Mouse (Mus musculus): ENCODE data around the gene Pnma5. TPM values are rescaled to one million over a fixed set of nuclear protein-coding genes. Genes with fewer than 3 reads are reported as not detected.

The Pnma5 gene
- polyA plus RNA-seq, 1 experiment from 2014 or later: 0.11 TPM

MicroRNAs within 50 kb of the gene (microRNA counts, 519-probe panel; counts per million panel counts)
- not detected for microRNA mmu-miR-2137

Small RNAs within 50 kb of the gene (microRNA-seq; reads per million reads assigned to microRNA genes)
- gene Mir2137: 1.0 reads per million

Other genes starting within 250 kb of the Pnma5 start
- gene Gabrq, start 211.9 kb downstream of the Pnma5 start, polyA plus RNA-seq (2016; fragmentation: Nextera tagmentation; extraction: Ambion mirVana): 0.05 TPM in 1 of 2 replicates, not detected in the other
- gene Cetn2, start 118.7 kb downstream of the Pnma5 start, polyA plus RNA-seq (2016; fragmentation: Nextera tagmentation; extraction: Ambion mirVana): 54.8 and 60.5 TPM in 2 replicates
- gene Nsdhl, start 118.5 kb downstream of the Pnma5 start, polyA plus RNA-seq (2016; fragmentation: Nextera tagmentation; extraction: Ambion mirVana): 21.4 and 23.0 TPM in 2 replicates
- gene Zfp185, start 49.8 kb downstream of the Pnma5 start, polyA plus RNA-seq (2016; fragmentation: Nextera tagmentation; extraction: Ambion mirVana): 5.7 and 7.2 TPM in 2 replicates
- gene Pnma3, start 27.7 kb upstream of the Pnma5 start, polyA plus RNA-seq (2016; fragmentation: Nextera tagmentation; extraction: Ambion mirVana): 0.08 TPM in 1 of 2 replicates, not detected in the other
- gene Xlr4a, start 45.4 kb upstream of the Pnma5 start, polyA plus RNA-seq (2016; fragmentation: Nextera tagmentation; extraction: Ambion mirVana): 0.84 and 1.2 TPM in 2 replicates
- gene Xlr3a, start 60.0 kb upstream of the Pnma5 start, polyA plus RNA-seq (2016; fragmentation: Nextera tagmentation; extraction: Ambion mirVana): 1.8 and 2.4 TPM in 2 replicates
- gene Gm14685, start 79.9 kb upstream of the Pnma5 start, polyA plus RNA-seq (2016; fragmentation: Nextera tagmentation; extraction: Ambion mirVana): 0.10 and 0.23 TPM in 2 replicates
- gene Xlr5b, start 111.7 kb upstream of the Pnma5 start, polyA plus RNA-seq (2016; fragmentation: Nextera tagmentation; extraction: Ambion mirVana): not detected in 2 replicates
- gene DXBay18, start 112.3 kb upstream of the Pnma5 start, polyA plus RNA-seq (2016; fragmentation: Nextera tagmentation; extraction: Ambion mirVana): 0.13 TPM in 1 of 2 replicates, not detected in the other
- gene Spin2d, start 139.9 kb upstream of the Pnma5 start, polyA plus RNA-seq (2016; fragmentation: Nextera tagmentation; extraction: Ambion mirVana): not detected in 2 replicates
- 6.0 and 9.8 TPM in 2 replicates for gene Xlr3b, start 155.1 kb upstream of the Pnma5 start, polyA plus RNA-seq (2016; fragmentation: Nextera tagmentation; extraction: Ambion mirVana)
- 0.74 and 0.83 TPM in 2 replicates for gene Xlr4b, start 177.2 kb upstream of the Pnma5 start, polyA plus RNA-seq (2016; fragmentation: Nextera tagmentation; extraction: Ambion mirVana)
- 7.6 and 8.1 TPM in 2 replicates for gene F8a, start 191.2 kb upstream of the Pnma5 start, polyA plus RNA-seq (2016; fragmentation: Nextera tagmentation; extraction: Ambion mirVana)
- 0.25 and 0.34 TPM in 2 replicates for gene Xlr4c, start 206.0 kb upstream of the Pnma5 start, polyA plus RNA-seq (2016; fragmentation: Nextera tagmentation; extraction: Ambion mirVana)
- not detected in 2 replicates for gene Xlr3c, start 228.3 kb upstream of the Pnma5 start, polyA plus RNA-seq (2016; fragmentation: Nextera tagmentation; extraction: Ambion mirVana)